In the genomic region with DNA sequence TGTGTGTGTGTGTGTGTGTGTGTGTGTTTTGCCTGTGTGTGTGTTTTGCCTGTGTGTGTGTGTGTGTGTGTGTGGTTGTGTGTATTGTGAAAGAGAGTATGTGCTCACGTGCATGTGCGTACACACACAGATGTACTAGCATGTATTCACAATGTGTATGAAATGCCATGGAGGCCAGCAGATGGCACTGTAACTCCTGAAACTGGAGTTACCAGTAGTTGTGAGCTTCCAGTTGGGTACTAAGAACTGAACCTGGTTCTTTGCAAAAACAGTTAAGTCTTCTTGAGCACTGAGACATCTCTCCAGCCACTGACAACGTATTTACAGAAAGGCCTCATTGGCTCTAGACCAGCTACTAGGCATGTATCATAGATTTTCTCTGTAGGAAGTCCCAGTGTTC, we compare ENCODE assay signal across 24 mouse cellular contexts.
DNase-seq lines count a peak whose midpoint lies in the region; ATAC-seq and TF ChIP-seq lines count a peak whose summit lies in the region.
"Had no signal": no experiment of that assay in that cellular context is flagged by ENCODE, and none has a peak within 500 bp of the region (broad histone marks: within the 10 kb centered on the region; RNA-seq: fewer than 3 reads in every experiment).

No protein-coding gene starts in this region.

- no peaks in the 10 kb centered on the region for H3K36me3 ChIP-seq in liver, postnatal 0 days (replicated peaks; ENCODE audit: insufficient read depth, low read length)
- H3K36me3 ChIP-seq in liver, embryonic 11.5 days (ENCODE audit: control insufficient read depth, insufficient read depth, low read length), result no peaks in the 10 kb centered on the region
- no peaks in the 10 kb centered on the region for H3K36me3 ChIP-seq in E14TG2a.4 (ENCODE audit: insufficient read depth, low read length)
- H3K36me3 ChIP-seq in ES-E14 (ENCODE audit: control insufficient read depth, insufficient read depth, low read length, poor library complexity, severe bottlenecking), result no peaks in the 10 kb centered on the region
- H3K36me3 ChIP-seq: embryonic facial prominence, embryonic 15.5 days; forebrain, embryonic 10.5 days; forebrain, embryonic 15.5 days; heart, embryonic 15.5 days; hindbrain, embryonic 10.5 days had no signal

- TF ChIP-seq CTCF in liver, postnatal 0 days (IDR thresholded peaks at IDR 0.05; ENCODE audit: low read depth), result peak; percentile 4; the same call in 1 of the 2 replicates
- 0 out of 2 replicates have a peak, but pooled peaks have one; percentile 8 for TF ChIP-seq CTCF in E14TG2a.4 (conservative IDR thresholded peaks at IDR 0.05; ENCODE audit: low read length)

- peaks cover 3% of the 10 kb centered on the region; the same call in 1 of the 2 replicates for H3K9me3 ChIP-seq in liver, postnatal 0 days (ENCODE audit: low read length)
- 0 out of 2 replicates have a peak, but pooled peaks cover 3% of the 10 kb centered on the region for H3K9me3 ChIP-seq in liver, embryonic 11.5 days (ENCODE audit: control insufficient read depth, low read length)
- H3K9me3 ChIP-seq in E14TG2a.4 (ENCODE audit: low read length) (peaks cover 4% of the 10 kb centered on the region), ES-E14 (ENCODE audit: control insufficient read depth, insufficient read depth, low read depth, low read length) (no peaks in the 10 kb centered on the region)
- H3K9me3 ChIP-seq: embryonic facial prominence, embryonic 15.5 days; forebrain, embryonic 10.5 days; forebrain, embryonic 15.5 days; heart, embryonic 15.5 days; hindbrain, embryonic 10.5 days had no signal

- H3K4me3 ChIP-seq in liver, postnatal 0 days (ENCODE audit: low read depth, low read length), result no peak overlapping the region
- no peak overlapping the region for H3K4me3 ChIP-seq in liver, embryonic 11.5 days (ENCODE audit: low read depth, low read length)
- H3K4me3 ChIP-seq in E14TG2a.4 (replicated peaks; ENCODE audit: low read length) (no peak overlapping the region), ES-E14 (ENCODE audit: insufficient read depth in 1 of 2, low read depth in 1 of 2, low read length in 2 of 2, poor library complexity in 1 of 2, severe bottlenecking in 1 of 2) (no peak overlapping the region)
- H3K4me3 ChIP-seq: embryonic facial prominence, embryonic 15.5 days; erythroblast, embryonic 14.5 days; forebrain, embryonic 10.5 days; forebrain, embryonic 15.5 days; heart, adult 2 months; heart, embryonic 15.5 days; hindbrain, embryonic 10.5 days had no signal

- no peaks in the 10 kb centered on the region for H3K4me1 ChIP-seq in liver, postnatal 0 days (ENCODE audit: insufficient read depth)
- H3K4me1 ChIP-seq in liver, embryonic 11.5 days (replicated peaks; ENCODE audit: control insufficient read depth, insufficient read depth, low read length), result no peaks in the 10 kb centered on the region
- no peaks in the 10 kb centered on the region for H3K4me1 ChIP-seq in E14TG2a.4 (replicated peaks; ENCODE audit: low read depth, low read length)
- no peaks in the 10 kb centered on the region for H3K4me1 ChIP-seq in ES-E14 (ENCODE audit: control insufficient read depth in 2 of 2, insufficient read depth in 2 of 2, low read length in 2 of 2, poor library complexity in 1 of 2)
- H3K4me1 ChIP-seq: embryonic facial prominence, embryonic 15.5 days; forebrain, embryonic 10.5 days; forebrain, embryonic 15.5 days; heart, embryonic 15.5 days; hindbrain, embryonic 10.5 days had no signal

- in situ Hi-C loops in ES-E14 (cut with MboI; ENCODE audit: low sequenced_read_pairs in 2 of 2, unreplicated experiment in 2 of 2), result no loop called here

- ATAC-seq in liver, postnatal 0 days, result no peak
- no peak for ATAC-seq in liver, embryonic 11.5 days (replicated peaks; ENCODE audit: low FRiP score)
- ATAC-seq: forebrain, embryonic 15.5 days had no signal

- 78% methylated on average over 3 of the region's 3 CpGs for WGBS in liver, postnatal 0 days (ENCODE audit: insufficient replicate concordance)
- 92% methylated on average over 3 of the region's 3 CpGs for WGBS in liver, embryonic 11.5 days

- no peak for TF ChIP-seq EP300 in liver, postnatal 0 days (IDR thresholded peaks at IDR 0.05; ENCODE audit: low read depth)

- H3K27ac ChIP-seq in liver, postnatal 0 days (ENCODE audit: low read depth), result no peak overlapping the region
- no peak overlapping the region for H3K27ac ChIP-seq in liver, embryonic 11.5 days (ENCODE audit: low read depth, low read length)
- no peak overlapping the region for H3K27ac ChIP-seq in ES-E14 (ENCODE audit: insufficient read depth, low read depth, low read length, poor library complexity, severe bottlenecking)
- H3K27ac ChIP-seq: embryonic facial prominence, embryonic 15.5 days; forebrain, embryonic 10.5 days; forebrain, embryonic 15.5 days; heart, adult 2 months; heart, embryonic 15.5 days; hindbrain, embryonic 10.5 days; hindbrain, embryonic 14.5 days had no signal

- H3K9ac ChIP-seq in liver, postnatal 0 days (replicated peaks), result no peak overlapping the region
- no peak overlapping the region for H3K9ac ChIP-seq in liver, embryonic 11.5 days (ENCODE audit: low read depth, low read length)
- no peak overlapping the region for H3K9ac ChIP-seq in ES-E14 (ENCODE audit: insufficient read depth, low read depth, low read length, poor library complexity, severe bottlenecking)
- H3K9ac ChIP-seq: embryonic facial prominence, embryonic 15.5 days; forebrain, embryonic 15.5 days; heart, embryonic 15.5 days; hindbrain, embryonic 14.5 days had no signal

- H3K4me2 ChIP-seq in liver, postnatal 0 days (ENCODE audit: low read depth, low read length), result no peak overlapping the region
- no peak overlapping the region for H3K4me2 ChIP-seq in liver, embryonic 11.5 days
- H3K4me2 ChIP-seq: embryonic facial prominence, embryonic 15.5 days; forebrain, embryonic 15.5 days; heart, embryonic 11.5 days; heart, embryonic 15.5 days; hindbrain, embryonic 14.5 days had no signal

- no peaks in the 10 kb centered on the region for H3K27me3 ChIP-seq in liver, postnatal 0 days (ENCODE audit: insufficient read depth, low read length)
- H3K27me3 ChIP-seq in liver, embryonic 11.5 days (replicated peaks; ENCODE audit: control insufficient read depth, insufficient read depth, low read length), result no peaks in the 10 kb centered on the region
- no peaks in the 10 kb centered on the region for H3K27me3 ChIP-seq in E14TG2a.4 (ENCODE audit: insufficient read depth, low read length)
- H3K27me3 ChIP-seq: embryonic facial prominence, embryonic 15.5 days; forebrain, embryonic 15.5 days; heart, embryonic 15.5 days had no signal

- no peak for DNase-seq in liver, postnatal 0 days
- no peak for DNase-seq in liver, embryonic 11.5 days (ENCODE audit: low spot score)
- DNase-seq in ES-E14 (ENCODE audit: low read depth, low spot score), result no peak
- DNase-seq in ZHBTc4 (ENCODE audit: low read depth, low spot score), result peak; percentile 35
- DNase-seq in right cerebral cortex, postnatal 25 days, result no peak
- DNase-seq in urinary bladder, postnatal 10 days (ENCODE audit: low spot score), result no peak
- DNase-seq: adrenal gland, adult 2 months; adrenal gland, postnatal 25 days; cerebellum, adult 2 months; cerebellum, postnatal 10 days; embryo, embryonic 11 days; gastrocnemius, postnatal 10 days; heart, adult 2 months; heart, postnatal 14 days; kidney, adult 11 months had no signal

TF ChIP-seq in ES-E14, 5 proteins besides CTCF, POLR2A, EP300 and RAD21:
- no peak for TF ChIP-seq MAFK (IDR thresholded peaks at IDR 0.05; ENCODE audit: insufficient read depth, low read depth, low read length)
- TF ChIP-seq ZC3H11A (IDR thresholded peaks at IDR 0.05; ENCODE audit: borderline replicate concordance, low read depth, low read length), result peak; percentile 51; the same call in 1 of the 2 replicates
- no peak for TF ChIP-seq ZNF384 (IDR thresholded peaks at IDR 0.05; ENCODE audit: low read depth, low read length)
- no peak for TF ChIP-seq HCFC1 (IDR thresholded peaks at IDR 0.05; ENCODE audit: borderline replicate concordance, insufficient read depth, low read length)
- TF ChIP-seq CHD2 (IDR thresholded peaks at IDR 0.05; ENCODE audit: low read depth, low read length), result no peak
